Mouse (Mus musculus) thymus, adult 2 months (tissue): ENCODE measurements at regions not wholly inside any gene's neighbourhood (a gene's known extent, or its start where the extent isn't known, plus 50 kb on each side); places are given as distances from the start of the nearest gene placed in this dataset.

ENCODE experiments used
- DNase-seq: peaks from one replicate; pipeline ENCODE4 v3.0.0; 2021
- H3K27ac ChIP-seq: fragments of 200-500 bp; 2 replicates; pipeline ENCODE4 v1.5.1; 2012; ENCODE audit warnings: low read length, control low read depth; ENCODE audit not compliant: control insufficient read depth, insufficient read depth
- H3K27me3 ChIP-seq: fragments of 200-500 bp; 2 replicates; pipeline ENCODE4 v1.6.1; 2012; ENCODE audit warnings: mild to moderate bottlenecking, low read length, moderate library complexity, mixed read lengths; ENCODE audit not compliant: control insufficient read depth, insufficient read depth
- H3K36me3 ChIP-seq: fragments of 200-500 bp; 2 replicates; pipeline ENCODE4 v1.6.1; 2012; ENCODE audit warnings: mild to moderate bottlenecking, low read length, moderate library complexity; ENCODE audit not compliant: control insufficient read depth, insufficient read depth
- H3K4me1 ChIP-seq: fragments of 200-500 bp; replicated peaks from 2 replicates; pipeline ENCODE4 v1.6.1; 2012; ENCODE audit warnings: low read length; ENCODE audit not compliant: control insufficient read depth, insufficient read depth
- H3K4me3 ChIP-seq: fragments of 200-500 bp; 2 replicates; pipeline ENCODE4 v1.5.1; 2012; ENCODE audit warnings: mild to moderate bottlenecking, low read length, control low read depth, moderate library complexity; ENCODE audit not compliant: control insufficient read depth, insufficient read depth
- CTCF ChIP-seq: fragments of 200-500 bp; IDR thresholded peaks from 2 replicates; pipeline ENCODE4 v1.5.1; 2012; ENCODE audit warnings: mild to moderate bottlenecking, control low read depth, low read length, moderate library complexity, borderline replicate concordance; ENCODE audit not compliant: control insufficient read depth, poor library complexity, insufficient read depth; ENCODE audit errors: extremely low read depth
- POLR2A ChIP-seq: fragments of 200-500 bp; IDR thresholded peaks from 2 replicates; pipeline ENCODE4 v1.6.1; 2012; ENCODE audit warnings: mild to moderate bottlenecking, low read length, control low read depth, moderate library complexity; ENCODE audit not compliant: control insufficient read depth, poor library complexity, insufficient read depth; ENCODE audit errors: extremely low read depth
- WGBS: fragments of 180-500 bp; shearing (Covaris S2); methylation state at CpG from one replicate; pipeline ENCODE4 v1.1.7; 2018; 5-methylcytosine and 5-hydroxymethylcytosine counted together

GRCm38 (mm10) chr10:26434586-26434985 is 58.8 kb upstream of the L3mbtl3 start:
- Histone ChIP-seq H3K36me3 (no peaks in the 10 kb centered on the region), H3K4me1 (no peaks in the 10 kb centered on the region), H3K27me3 (no peaks in the 10 kb centered on the region), H3K4me3 (no peak overlapping the region), H3K27ac (no peak overlapping the region)
- WGBS, result 96% methylated on average over 11 of the region's 11 CpGs
- TF ChIP-seq CTCF (no peak), POLR2A (no peak)
- no peak for DNase-seq

- TF ChIP-seq CTCF (no peak), POLR2A (no peak)
- no peaks in the 10 kb centered on the region for H3K27me3 ChIP-seq
- H3K4me1 ChIP-seq, result no peaks in the 10 kb centered on the region
- WGBS, result 100% methylated on average over 1 of the region's 1 CpGs
- H3K4me3 ChIP-seq, result no peak overlapping the region
- H3K36me3 ChIP-seq, result no peaks in the 10 kb centered on the region
- H3K27ac ChIP-seq, result no peak overlapping the region
- no peak for DNase-seq
Measured at GRCm38 (mm10) chr10:26440720-26441119, 64.9 kb upstream of the L3mbtl3 start.

- H3K27ac ChIP-seq, result no peak overlapping the region
- H3K27me3 ChIP-seq, result no peaks in the 10 kb centered on the region
- H3K4me1 ChIP-seq, result peaks cover 3% of the 10 kb centered on the region
- TF ChIP-seq CTCF (no peak), POLR2A (no peak)
- H3K4me3 ChIP-seq, result no peak overlapping the region
- 96% methylated on average over 4 of the region's 4 CpGs for WGBS
- H3K36me3 ChIP-seq, result no peaks in the 10 kb centered on the region
- no peak for DNase-seq
Measured at GRCm38 (mm10) chr10:26484311-26484710, 108.5 kb upstream of the L3mbtl3 start.

GRCm38 (mm10) chr10:26491351-26491750 is 115.6 kb upstream of the L3mbtl3 start:
- DNase-seq, result no peak
- WGBS, result 95% methylated on average over 5 of the region's 5 CpGs
- no peak overlapping the region for H3K27ac ChIP-seq
- no peaks in the 10 kb centered on the region for H3K4me1 ChIP-seq
- H3K27me3 ChIP-seq, result no peaks in the 10 kb centered on the region
- no peaks in the 10 kb centered on the region for H3K36me3 ChIP-seq
- H3K4me3 ChIP-seq, result no peak overlapping the region
- TF ChIP-seq CTCF, result no peak
- TF ChIP-seq POLR2A, result no peak

DNA sequence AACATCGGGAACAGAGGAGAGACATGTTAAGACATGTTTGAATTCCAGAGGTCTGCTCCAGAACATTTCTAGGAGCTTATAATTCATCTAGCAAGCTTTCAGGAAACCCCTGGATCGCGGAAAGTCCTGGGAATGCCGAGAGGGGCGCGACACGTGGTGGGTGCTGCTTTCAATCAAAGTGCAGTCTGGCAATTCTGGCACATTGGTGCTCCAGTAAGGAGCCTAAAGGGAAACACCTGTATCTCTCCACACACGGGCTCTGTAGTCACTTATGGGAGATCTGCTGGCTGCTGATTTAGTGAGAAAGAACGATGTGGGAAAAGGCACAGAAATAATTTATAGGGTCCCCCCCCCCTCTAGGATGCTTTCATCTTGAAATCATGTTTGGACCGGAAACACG is 116.4 kb upstream of the L3mbtl3 start:
- Histone ChIP-seq H3K36me3 (no peaks in the 10 kb centered on the region), H3K4me3 (no peak overlapping the region), H3K4me1 (no peaks in the 10 kb centered on the region), H3K27ac (no peak overlapping the region), H3K27me3 (no peaks in the 10 kb centered on the region)
- WGBS, result 81% methylated on average over 11 of the region's 11 CpGs
- TF ChIP-seq CTCF, result no peak
- no peak for TF ChIP-seq POLR2A
- no peak for DNase-seq

- Histone ChIP-seq H3K4me1 (no peaks in the 10 kb centered on the region), H3K36me3 (no peaks in the 10 kb centered on the region), H3K4me3 (no peak overlapping the region), H3K27me3 (no peaks in the 10 kb centered on the region), H3K27ac (no peak overlapping the region)
- TF ChIP-seq POLR2A, result no peak
- TF ChIP-seq CTCF, result no peak
- no peak for DNase-seq
- WGBS, result 89% methylated on average over 13 of the region's 13 CpGs
Measured at GRCm38 (mm10) chr10:26492856-26493484, 117.2 kb upstream of the L3mbtl3 start.

DNA sequence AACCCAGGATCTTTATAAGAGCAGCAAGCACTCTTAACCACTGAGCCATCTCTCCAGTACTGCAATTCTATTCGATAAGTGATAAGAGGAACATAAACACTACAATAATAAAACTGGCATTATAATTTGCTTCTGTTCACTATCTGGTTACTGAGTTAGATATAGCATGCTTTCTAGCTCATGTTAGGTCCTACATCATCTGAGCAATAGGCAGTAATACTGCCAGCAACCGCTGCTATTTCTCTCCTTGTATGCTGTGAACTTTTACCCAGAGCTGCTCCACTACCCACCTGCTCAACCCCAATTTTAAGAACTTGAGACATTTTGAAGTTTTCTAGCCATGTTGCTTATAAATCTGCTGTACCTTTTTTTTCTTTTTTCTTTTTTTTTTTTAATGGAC is 118.0 kb upstream of the L3mbtl3 start:
- Histone ChIP-seq H3K27ac (no peak overlapping the region), H3K4me3 (no peak overlapping the region), H3K4me1 (no peaks in the 10 kb centered on the region), H3K36me3 (no peaks in the 10 kb centered on the region), H3K27me3 (no peaks in the 10 kb centered on the region)
- 96% methylated on average over 2 of the region's 2 CpGs for WGBS
- DNase-seq, result no peak
- TF ChIP-seq CTCF, result no peak
- TF ChIP-seq POLR2A, result no peak
